Mouse (Mus musculus): ENCODE data around the gene Mturn. TPM values are rescaled to one million over a fixed set of nuclear protein-coding genes. Genes with fewer than 3 reads are reported as not detected.

Gene Mturn
- total and polyA plus RNA-seq, 3 experiments: 0.96 to 3.2 (median 1.9) TPM

- ATAC-seq (ENCODE audit: extremely low read depth, insufficient number of reproducible peaks, low FRiP score, poor library complexity, severe bottlenecking): no peak
- no peak for DNase-seq (ENCODE audit: low spot score)
- H3K9me3 ChIP-seq (replicated peaks): no peaks in the 10 kb centered on the region
- H3K27me3 ChIP-seq (ENCODE audit: insufficient read depth, low read length): no peaks in the 10 kb centered on the region
- no peak overlapping the region for H3K4me3 ChIP-seq (ENCODE audit: low read depth, low read length)
- no peaks in the 10 kb centered on the region for H3K4me1 ChIP-seq (ENCODE audit: insufficient read depth, low read depth, low read length)
- TF ChIP-seq POLR2AphosphoS5 (IDR thresholded peaks at IDR 0.05; ENCODE audit: insufficient replicate concordance, low read depth, low read length) (no peak), CTCF (IDR thresholded peaks at IDR 0.05; ENCODE audit: low read depth, low read length) (no peak), GATA1 (IDR thresholded peaks at IDR 0.05; ENCODE audit: borderline replicate concordance, low read length) (no peak), GATA2 (IDR thresholded peaks at IDR 0.05; ENCODE audit: borderline replicate concordance, low read depth, low read length) (no peak), TAL1 (conservative IDR thresholded peaks at IDR 0.05; ENCODE audit: low read depth, low read length) (no peak)
- H3K36me3 ChIP-seq (replicated peaks): no peaks in the 10 kb centered on the region
These were observed 50.3 kb downstream of the Mturn start for GRCm38 (mm10) chr6:54731726-54732125.

DNA sequence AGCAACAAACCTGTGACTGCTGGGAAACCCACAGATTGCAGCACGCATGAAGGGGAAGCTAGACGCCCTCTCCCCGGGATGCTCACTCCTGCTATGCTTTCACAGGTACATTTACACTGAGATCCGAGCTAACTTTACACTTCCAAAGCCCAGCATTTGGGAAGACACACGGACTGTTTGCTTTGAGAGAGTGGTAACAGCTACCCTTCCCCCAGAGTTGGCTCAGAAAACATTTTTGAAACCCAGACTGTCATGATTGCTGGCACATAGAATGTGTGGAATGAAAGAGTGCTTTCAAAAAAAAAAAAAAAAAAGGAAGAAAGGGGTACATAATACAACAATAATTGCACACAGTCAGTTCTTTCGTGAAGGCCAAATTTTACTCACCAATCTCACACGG, 51.3 kb downstream of the Mturn start:
- H3K4me1 ChIP-seq (ENCODE audit: insufficient read depth, low read depth, low read length): no peaks in the 10 kb centered on the region
- no peaks in the 10 kb centered on the region for H3K27me3 ChIP-seq (ENCODE audit: insufficient read depth, low read length)
- H3K9me3 ChIP-seq (replicated peaks): no peaks in the 10 kb centered on the region
- TF ChIP-seq TAL1 (conservative IDR thresholded peaks at IDR 0.05; ENCODE audit: low read depth, low read length): no peak
- TF ChIP-seq GATA1 (IDR thresholded peaks at IDR 0.05; ENCODE audit: borderline replicate concordance, low read length): no peak
- no peak for TF ChIP-seq POLR2AphosphoS5 (IDR thresholded peaks at IDR 0.05; ENCODE audit: insufficient replicate concordance, low read depth, low read length)
- no peak for TF ChIP-seq CTCF (IDR thresholded peaks at IDR 0.05; ENCODE audit: low read depth, low read length)
- TF ChIP-seq GATA2 (IDR thresholded peaks at IDR 0.05; ENCODE audit: borderline replicate concordance, low read depth, low read length): no peak
- no peak for ATAC-seq (ENCODE audit: extremely low read depth, insufficient number of reproducible peaks, low FRiP score, poor library complexity, severe bottlenecking)
- H3K4me3 ChIP-seq (ENCODE audit: low read depth, low read length): no peak overlapping the region
- DNase-seq (ENCODE audit: low spot score): no peak
- H3K36me3 ChIP-seq (replicated peaks): no peaks in the 10 kb centered on the region

- TF ChIP-seq CTCF (IDR thresholded peaks at IDR 0.05; ENCODE audit: low read depth, low read length): no peak
- TF ChIP-seq POLR2AphosphoS5 (IDR thresholded peaks at IDR 0.05; ENCODE audit: insufficient replicate concordance, low read depth, low read length): no peak
- TF ChIP-seq TAL1 (conservative IDR thresholded peaks at IDR 0.05; ENCODE audit: low read depth, low read length): no peak
- H3K36me3 ChIP-seq (replicated peaks): no peaks in the 10 kb centered on the region
- no peaks in the 10 kb centered on the region for H3K4me1 ChIP-seq (ENCODE audit: insufficient read depth, low read depth, low read length)
- no peaks in the 10 kb centered on the region for H3K27me3 ChIP-seq (ENCODE audit: insufficient read depth, low read length)
- H3K4me3 ChIP-seq (ENCODE audit: low read depth, low read length): no peak overlapping the region
- ATAC-seq (ENCODE audit: extremely low read depth, insufficient number of reproducible peaks, low FRiP score, poor library complexity, severe bottlenecking) (no peak), DNase-seq (ENCODE audit: low spot score) (no peak)
- H3K9me3 ChIP-seq (replicated peaks): no peaks in the 10 kb centered on the region
These were observed 54.7 kb downstream of the Mturn start for GRCm38 (mm10) chr6:54736126-54736525.

GRCm38 (mm10) chr6:54737255-54737654, 55.8 kb downstream of the Mturn start:
- ATAC-seq (ENCODE audit: extremely low read depth, insufficient number of reproducible peaks, low FRiP score, poor library complexity, severe bottlenecking) (no peak), DNase-seq (ENCODE audit: low spot score) (no peak)
- Histone ChIP-seq H3K9me3 (replicated peaks) (no peaks in the 10 kb centered on the region), H3K36me3 (replicated peaks) (no peaks in the 10 kb centered on the region), H3K4me1 (ENCODE audit: insufficient read depth, low read depth, low read length) (no peaks in the 10 kb centered on the region), H3K27me3 (ENCODE audit: insufficient read depth, low read length) (no peaks in the 10 kb centered on the region), H3K4me3 (ENCODE audit: low read depth, low read length) (no peak overlapping the region)
- no peak for TF ChIP-seq CTCF (IDR thresholded peaks at IDR 0.05; ENCODE audit: low read depth, low read length)
- TF ChIP-seq GATA1 (IDR thresholded peaks at IDR 0.05; ENCODE audit: borderline replicate concordance, low read length): no peak
- TF ChIP-seq TAL1 (conservative IDR thresholded peaks at IDR 0.05; ENCODE audit: low read depth, low read length): no peak
- TF ChIP-seq GATA2 (IDR thresholded peaks at IDR 0.05; ENCODE audit: borderline replicate concordance, low read depth, low read length): no peak
- no peak for TF ChIP-seq POLR2AphosphoS5 (IDR thresholded peaks at IDR 0.05; ENCODE audit: insufficient replicate concordance, low read depth, low read length)

DNA sequence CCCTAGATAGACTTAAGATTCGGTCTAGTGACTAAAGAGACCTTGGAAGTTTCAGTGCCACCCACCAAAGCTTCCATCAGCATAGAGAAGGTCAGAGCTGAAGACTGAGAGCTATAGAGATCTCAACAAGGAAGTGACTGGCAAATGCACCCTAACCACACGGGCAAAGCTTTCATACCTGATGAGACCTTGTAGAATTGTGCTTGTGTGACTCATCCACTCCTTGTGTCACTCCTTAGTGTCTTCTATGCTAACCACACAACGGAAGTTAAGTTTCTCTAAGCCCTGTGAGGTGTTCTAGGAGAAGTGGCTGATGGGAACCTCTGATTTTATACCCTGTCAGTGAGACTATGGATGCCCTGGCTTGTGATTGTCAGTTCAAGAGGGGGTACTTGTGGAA, 56.3 kb downstream of the Mturn start:
- ATAC-seq (ENCODE audit: extremely low read depth, insufficient number of reproducible peaks, low FRiP score, poor library complexity, severe bottlenecking) (no peak), DNase-seq (ENCODE audit: low spot score) (no peak)
- no peaks in the 10 kb centered on the region for H3K4me1 ChIP-seq (ENCODE audit: insufficient read depth, low read depth, low read length)
- no peak overlapping the region for H3K4me3 ChIP-seq (ENCODE audit: low read depth, low read length)
- no peaks in the 10 kb centered on the region for H3K9me3 ChIP-seq (replicated peaks)
- no peak for TF ChIP-seq GATA1 (IDR thresholded peaks at IDR 0.05; ENCODE audit: borderline replicate concordance, low read length)
- no peak for TF ChIP-seq CTCF (IDR thresholded peaks at IDR 0.05; ENCODE audit: low read depth, low read length)
- TF ChIP-seq GATA2 (IDR thresholded peaks at IDR 0.05; ENCODE audit: borderline replicate concordance, low read depth, low read length): no peak
- no peak for TF ChIP-seq TAL1 (conservative IDR thresholded peaks at IDR 0.05; ENCODE audit: low read depth, low read length)
- TF ChIP-seq POLR2AphosphoS5 (IDR thresholded peaks at IDR 0.05; ENCODE audit: insufficient replicate concordance, low read depth, low read length): no peak
- no peaks in the 10 kb centered on the region for H3K36me3 ChIP-seq (replicated peaks)
- no peaks in the 10 kb centered on the region for H3K27me3 ChIP-seq (ENCODE audit: insufficient read depth, low read length)

DNA sequence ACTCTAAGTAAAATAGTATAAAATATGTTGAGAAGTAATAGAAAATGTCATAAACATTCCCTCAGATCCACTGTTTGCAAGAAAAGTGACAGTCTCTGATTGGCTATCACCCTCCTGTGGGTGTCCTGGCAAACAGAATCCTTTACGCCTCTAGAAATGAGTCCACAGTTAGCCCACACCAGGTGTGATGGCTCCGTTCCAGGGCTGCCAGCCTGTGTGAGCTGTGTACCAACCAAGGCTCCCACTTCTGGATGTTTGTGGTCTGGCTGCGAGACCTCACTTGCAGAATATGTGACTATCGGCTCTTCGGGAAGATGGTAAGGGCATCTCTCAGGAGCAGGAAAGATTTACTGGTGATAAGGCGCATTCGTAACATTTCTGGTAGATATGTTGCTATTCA, 67.6 kb downstream of the Mturn start:
- H3K9me3 ChIP-seq (replicated peaks): no peaks in the 10 kb centered on the region
- H3K27me3 ChIP-seq (ENCODE audit: insufficient read depth, low read length): 0 out of 2 replicates have a peak, but pooled peaks cover 6% of the 10 kb centered on the region
- H3K36me3 ChIP-seq (replicated peaks): no peaks in the 10 kb centered on the region
- H3K4me3 ChIP-seq (ENCODE audit: low read depth, low read length): no peak overlapping the region
- DNase-seq (ENCODE audit: low spot score): no peak
- H3K4me1 ChIP-seq (ENCODE audit: insufficient read depth, low read depth, low read length): no peaks in the 10 kb centered on the region
- TF ChIP-seq POLR2AphosphoS5 (IDR thresholded peaks at IDR 0.05; ENCODE audit: insufficient replicate concordance, low read depth, low read length) (no peak), TAL1 (conservative IDR thresholded peaks at IDR 0.05; ENCODE audit: low read depth, low read length) (no peak), CTCF (IDR thresholded peaks at IDR 0.05; ENCODE audit: low read depth, low read length) (no peak), GATA1 (IDR thresholded peaks at IDR 0.05; ENCODE audit: borderline replicate concordance, low read length) (no peak), GATA2 (IDR thresholded peaks at IDR 0.05; ENCODE audit: borderline replicate concordance, low read depth, low read length) (no peak)
- ATAC-seq (ENCODE audit: extremely low read depth, insufficient number of reproducible peaks, low FRiP score, poor library complexity, severe bottlenecking): no peak
